Comparison of ENCODE assay signal across 14 mouse cellular contexts in the genomic region with DNA sequence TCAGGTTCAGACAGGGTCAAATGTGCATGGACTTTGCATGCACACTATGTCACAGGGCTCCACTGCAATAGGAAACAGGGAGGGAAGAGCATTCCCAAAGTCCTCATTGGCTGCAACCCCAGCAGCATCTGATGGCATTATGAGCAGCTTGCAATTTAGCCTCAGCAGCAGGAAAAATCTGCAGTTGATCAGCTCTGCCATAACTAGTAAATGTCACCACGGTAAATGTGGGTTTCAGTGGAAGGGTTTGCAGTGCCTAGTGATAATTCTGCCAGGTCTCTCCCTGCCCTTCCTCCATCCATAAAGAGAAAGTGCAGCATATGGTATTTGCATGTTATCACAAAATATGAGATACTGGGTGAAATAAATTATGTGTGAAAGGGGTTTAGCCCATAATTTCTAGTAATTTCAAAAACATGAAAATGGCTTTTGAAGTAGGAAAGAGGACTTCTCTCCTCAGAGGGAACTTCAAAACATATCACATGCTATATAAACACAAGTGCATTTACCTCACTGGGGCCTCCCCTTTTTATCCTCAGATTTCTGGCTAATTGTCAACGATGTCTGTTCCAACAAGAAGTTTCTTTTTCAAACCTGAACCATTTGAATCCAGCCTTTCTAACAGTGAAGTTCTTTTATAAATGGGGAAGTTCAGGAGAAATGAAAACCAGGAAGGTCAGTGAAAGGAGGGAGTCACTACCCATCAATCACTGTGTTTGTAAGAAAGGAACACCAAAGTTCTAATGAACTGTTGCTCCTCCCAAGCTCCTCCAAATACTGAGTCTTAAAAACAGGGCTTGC.
DNase-seq lines count a peak whose midpoint lies in the region; ATAC-seq lines count a peak whose summit lies in the region.
"Had no signal": no experiment of that assay in that cellular context is flagged by ENCODE, and none has a peak within 500 bp of the region (broad histone marks: within the 10 kb centered on the region; RNA-seq: fewer than 3 reads in every experiment).

No protein-coding gene starts in this region.

- no peaks in the 10 kb centered on the region for H3K9me3 ChIP-seq in forebrain, embryonic 13.5 days (replicated peaks)
- H3K9me3 ChIP-seq in forebrain, embryonic 10.5 days, result no peaks in the 10 kb centered on the region
- H3K9me3 ChIP-seq in limb, embryonic 11.5 days (ENCODE audit: control insufficient read depth, low read length), result no peaks in the 10 kb centered on the region
- H3K9me3 ChIP-seq: neural tube, embryonic 12.5 days had no signal

- H3K4me3 ChIP-seq in forebrain, embryonic 13.5 days, result no peak overlapping the region
- H3K4me3 ChIP-seq in forebrain, embryonic 10.5 days, result no peak overlapping the region
- H3K4me3 ChIP-seq in limb, embryonic 11.5 days (ENCODE audit: low read depth, low read length), result no peak overlapping the region
- H3K4me3 ChIP-seq: neural tube, embryonic 12.5 days had no signal

- DNase-seq in forebrain, embryonic 10.5 days (ENCODE audit: extremely low spot score, low spot score), result no peak
- DNase-seq in left cerebral cortex, postnatal 4 days, result peak; percentile 29
- no peak for DNase-seq in left cerebral cortex, adult 18-20 months (ENCODE audit: low spot score in 2 of 2)
- peak; percentile 27 for DNase-seq in embryo, embryonic 10.5 days (ENCODE audit: low spot score)
- peak; percentile 36 for DNase-seq in limb, embryonic 11.5 days (ENCODE audit: low spot score)
- no peak for DNase-seq in retina, embryonic 14.5 days (ENCODE audit: low spot score)
- DNase-seq in heart, adult 9 months (ENCODE audit: low spot score in 2 of 2), result no peak
- DNase-seq: B cell, adult 2 months; gastrocnemius, postnatal 14 days; heart, postnatal 4 days; liver; right cerebral cortex, postnatal 25 days had no signal

- no peaks in the 10 kb centered on the region for H3K36me3 ChIP-seq in forebrain, embryonic 13.5 days (ENCODE audit: poor library complexity, severe bottlenecking)
- no peaks in the 10 kb centered on the region for H3K36me3 ChIP-seq in forebrain, embryonic 10.5 days (replicated peaks)
- no peaks in the 10 kb centered on the region for H3K36me3 ChIP-seq in limb, embryonic 11.5 days (ENCODE audit: control insufficient read depth, insufficient read depth, low read length)
- H3K36me3 ChIP-seq: neural tube, embryonic 12.5 days had no signal

- no peaks in the 10 kb centered on the region for H3K27me3 ChIP-seq in forebrain, embryonic 13.5 days
- no peaks in the 10 kb centered on the region for H3K27me3 ChIP-seq in forebrain, embryonic 10.5 days (ENCODE audit: poor library complexity, severe bottlenecking)
- no peaks in the 10 kb centered on the region for H3K27me3 ChIP-seq in limb, embryonic 11.5 days (ENCODE audit: control insufficient read depth, insufficient read depth, low read length)
- H3K27me3 ChIP-seq: neural tube, embryonic 12.5 days had no signal

- H3K9ac ChIP-seq in forebrain, embryonic 13.5 days, result no peak overlapping the region
- H3K9ac ChIP-seq in limb, embryonic 11.5 days (ENCODE audit: low read length), result no peak overlapping the region
- H3K9ac ChIP-seq: neural tube, embryonic 12.5 days had no signal

- intact Hi-C loops in left cerebral cortex, postnatal 4 days (cut with DNase I), result no loop called here

- WGBS in forebrain, embryonic 13.5 days, result 37% methylated on average over 2 of the region's 2 CpGs
- WGBS in forebrain, embryonic 10.5 days, result 74% methylated on average over 2 of the region's 2 CpGs
- WGBS in limb, embryonic 11.5 days, result 32% methylated on average over 2 of the region's 2 CpGs

- H3K27ac ChIP-seq in forebrain, embryonic 13.5 days, result no peak overlapping the region
- no peak overlapping the region for H3K27ac ChIP-seq in forebrain, embryonic 10.5 days
- no peak overlapping the region for H3K27ac ChIP-seq in limb, embryonic 11.5 days (replicated peaks; ENCODE audit: low read depth, low read length)
- H3K27ac ChIP-seq: neural tube, embryonic 12.5 days had no signal

- ATAC-seq in forebrain, embryonic 13.5 days, result peak; percentile 71
- peak; percentile 29; the same call in 1 of the 2 replicates for ATAC-seq in limb, embryonic 11.5 days (ENCODE audit: insufficient number of reproducible peaks, low FRiP score, low TSS enrichment, low read depth)

- H3K4me1 ChIP-seq in forebrain, embryonic 13.5 days, result peaks cover 21% of the 10 kb centered on the region
- H3K4me1 ChIP-seq in forebrain, embryonic 10.5 days, result peaks cover 13% of the 10 kb centered on the region
- peaks cover 19% of the 10 kb centered on the region for H3K4me1 ChIP-seq in limb, embryonic 11.5 days (ENCODE audit: control insufficient read depth, insufficient read depth, low read length)

- no peak overlapping the region for H3K4me2 ChIP-seq in forebrain, embryonic 13.5 days
- H3K4me2 ChIP-seq in limb, embryonic 11.5 days (ENCODE audit: low read depth, severe bottlenecking), result no peak overlapping the region
- H3K4me2 ChIP-seq: neural tube, embryonic 12.5 days had no signal

Comparison
In these comparisons a context has a peak if more than half of its experiments do, and no peak if none do; other contexts are left out.
1. DNase-seq: peak in left cerebral cortex, postnatal 4 days (single experiment), embryo, embryonic 10.5 days (single experiment) and limb, embryonic 11.5 days (single experiment); none in forebrain, embryonic 10.5 days (single experiment), left cerebral cortex, adult 18-20 months (0 of 2), retina, embryonic 14.5 days (single experiment) and heart, adult 9 months (0 of 2).